In the genomic region with DNA sequence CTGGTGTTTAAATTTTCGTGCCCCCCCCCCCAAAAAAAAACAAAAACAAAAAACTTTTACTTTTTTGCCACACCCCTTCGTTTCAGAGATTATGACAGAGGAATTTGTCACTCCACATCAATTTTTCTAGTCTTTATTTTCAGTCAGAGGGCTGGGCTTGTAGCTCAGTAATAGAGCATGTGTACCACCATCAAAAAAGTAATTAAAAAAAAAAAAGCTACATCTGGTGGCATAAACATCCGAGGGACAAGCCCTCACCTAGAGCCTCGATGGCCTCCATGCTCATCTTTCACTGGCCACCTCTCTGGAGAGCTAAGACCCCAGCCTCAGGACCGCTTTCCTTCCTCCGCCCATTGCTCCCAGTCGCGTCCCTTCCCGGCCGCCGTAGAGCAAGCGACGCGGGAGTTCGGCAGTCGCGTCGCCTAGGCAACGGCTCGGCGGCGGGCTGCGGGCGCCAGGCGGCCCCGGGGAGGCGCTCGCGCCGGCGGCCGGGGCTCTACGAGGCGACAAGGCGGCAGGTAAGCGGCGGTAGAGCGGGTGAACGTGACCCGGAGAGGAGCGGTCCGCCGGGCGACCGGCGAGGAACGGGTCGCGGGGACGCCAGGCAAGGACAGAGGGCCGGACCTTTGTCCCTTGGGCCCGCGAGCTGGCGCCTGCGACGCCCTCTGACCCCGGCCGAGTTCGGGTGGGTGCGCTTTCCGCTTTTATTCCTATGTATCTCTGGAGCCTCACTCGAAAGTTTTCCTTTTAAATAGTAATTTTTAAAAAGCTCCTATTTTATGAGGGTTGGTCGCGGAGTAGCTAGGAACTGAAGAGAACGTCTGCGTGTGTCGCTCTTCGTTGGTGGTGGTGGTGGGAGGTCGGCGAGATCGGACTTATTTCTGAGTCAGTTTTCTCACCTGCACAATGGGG, we compare ENCODE assay signal across 8 mouse cellular contexts. TPM values are rescaled to one million over a fixed set of nuclear protein-coding genes. Genes with fewer than 3 reads are reported as not detected.
DNase-seq lines count a peak whose midpoint lies in the region; ATAC-seq lines count a peak whose summit lies in the region.

TSS of gene Pkig (plus strand) at position 412 of the 912 bp plus-strand sequence.

- H3K4me3 ChIP-seq in intestine, embryonic 14.5 days (ENCODE audit: low read depth, low read length) = peak within 1 kb of the TSS; percentile 81
- peak within 1 kb of the TSS; percentile 82 for H3K4me3 ChIP-seq in midbrain, embryonic 10.5 days

- no peaks in the 10 kb centered on the region for H3K9me3 ChIP-seq in intestine, embryonic 14.5 days (ENCODE audit: control insufficient read depth, low read length)
- H3K9me3 ChIP-seq in midbrain, embryonic 10.5 days (replicated peaks) = 0 out of 2 replicates have a peak, but pooled peaks cover 2% of the 10 kb centered on the region

- H3K27me3 ChIP-seq in intestine, embryonic 14.5 days (replicated peaks; ENCODE audit: control insufficient read depth, insufficient read depth, low read length) = no peaks in the 10 kb centered on the region
- H3K27me3 ChIP-seq in midbrain, embryonic 10.5 days (ENCODE audit: low read depth, poor library complexity, severe bottlenecking) = no peaks in the 10 kb centered on the region

- peak within 1 kb of the TSS; percentile 74 for H3K27ac ChIP-seq in intestine, embryonic 14.5 days (ENCODE audit: low read depth)
- H3K27ac ChIP-seq in midbrain, embryonic 10.5 days (replicated peaks) = peak within 1 kb of the TSS; percentile 95

- peaks cover 12% of the 10 kb centered on the region for H3K4me1 ChIP-seq in intestine, embryonic 14.5 days (replicated peaks; ENCODE audit: control insufficient read depth, insufficient read depth, low read length)
- H3K4me1 ChIP-seq in midbrain, embryonic 10.5 days = peaks cover 30% of the 10 kb centered on the region

- H3K4me2 ChIP-seq in intestine, embryonic 14.5 days (ENCODE audit: low read length) = peak within 1 kb of the TSS; percentile 63

- peak; percentile 91 for ATAC-seq in intestine, embryonic 14.5 days (replicated peaks; ENCODE audit: low FRiP score, low TSS enrichment, low read depth)

- intact Hi-C loops in gastrocnemius, postnatal 36 days (cut with DNase I) = loop anchor here (2.0 to 5.0 kb wide), 3 partner anchors 34 to 61 kb away; partner anchors contain the start of gene Ttpal
- intact Hi-C loops in left cerebral cortex, postnatal 36 days (cut with DNase I) = loop anchor here (1.0 to 2.0 kb wide), 3 partner anchors 9 to 61 kb away; partner anchors contain the start of gene Serinc3

- H3K36me3 ChIP-seq in intestine, embryonic 14.5 days (ENCODE audit: control insufficient read depth, insufficient read depth, low read length) = no peaks in the 10 kb centered on the region
- peaks cover 5% of the 10 kb centered on the region; the same call in 1 of the 2 replicates for H3K36me3 ChIP-seq in midbrain, embryonic 10.5 days

- DNase-seq in adrenal gland, adult 8-10 months = peak; percentile 77
- DNase-seq in embryo, embryonic 11 days = peak; percentile 95
- DNase-seq in gastrocnemius, postnatal 36 days = peak; percentile 70 to 81
- peak; percentile 90 for DNase-seq in intestine, embryonic 14.5 days (ENCODE audit: low spot score)
- DNase-seq in left cerebral cortex, postnatal 36 days (ENCODE audit: low spot score in 2 of 2) = peak; percentile 88 to 90
- peak; percentile 90 for DNase-seq in midbrain, embryonic 10.5 days (ENCODE audit: low spot score)
- peak; percentile 66 to 78 for DNase-seq in right cerebral cortex, postnatal 36 days (ENCODE audit: low spot score in 2 of 2)
- peak; percentile 79 to 89 for DNase-seq in urinary bladder, postnatal 4 days (ENCODE audit: low spot score in 2 of 2)

- WGBS in intestine, embryonic 14.5 days = under 1% methylated on average over 71 of the region's 71 CpGs
- under 1% methylated on average over 71 of the region's 71 CpGs for WGBS in midbrain, embryonic 10.5 days

- peak within 1 kb of the TSS; percentile 81 for H3K9ac ChIP-seq in intestine, embryonic 14.5 days (ENCODE audit: low read length)

RNA-seq across cellular contexts. Expression of gene Pkig, which starts in this region (rescaled TPM):
- 10 to 100 TPM; 37.6 to 60.4 (median 57.4) TPM for total RNA-seq in adrenal gland, adult 8-10 months (2022)
- 10 to 100 TPM; 80.1 to 98.9 TPM for total RNA-seq in gastrocnemius, postnatal 36 days (2021)
- 130 and 131 TPM in 2 replicates for polyA plus RNA-seq in intestine, embryonic 14.5 days (2014; fragmentation: Nextera tagmentation; extraction: Ambion mirVana)
- 100 to 1,000 TPM; 135 to 144 TPM for total RNA-seq in left cerebral cortex, postnatal 36 days (2021)
- polyA plus RNA-seq in midbrain, embryonic 10.5 days (2016; fragmentation: Nextera tagmentation; extraction: Ambion mirVana) = 163 and 190 TPM in 2 replicates

Comparison
In these comparisons a context has a peak if more than half of its experiments do, and no peak if none do; other contexts are left out.
1. Peak in every context shown above with its lines: DNase-seq, ATAC-seq, H3K4me3 ChIP-seq and H3K27ac ChIP-seq.